Mouse (Mus musculus) gastrocnemius, postnatal 36 days (tissue): ENCODE results near the gene Bdnf. TPM values are rescaled to one million over a fixed set of nuclear protein-coding genes. Genes with fewer than 3 reads are reported as not detected.

Source experiments
- DNase-seq, 2 experiments: peaks; one replicate each; pipeline ENCODE4 v3.0.0; 2022
- intact Hi-C: fragments of 180-260 bp; cut with DNase I; formaldehyde crosslinking; loops from one replicate; pipeline ENCODE4 v1.15.1; 2025
- total RNA-seq, 2 experiments: library from RNA; stranded (reverse); gene quantifications; 2 replicates each; pipeline ENCODE4 v1.2.3; 2021

Gene Bdnf
- total RNA-seq, 2 experiments from 2014 or later, result 0.44 to 0.94 TPM

GRCm38 (mm10) chr2:109766772-109767171, 92.3 kb downstream of the Bdnf start:
- intact Hi-C loops, result no loop called here

GRCm38 (mm10) chr2:109768814-109769213, 94.3 kb downstream of the Bdnf start:
- intact Hi-C loops, result no loop called here
- DNase-seq, result no peak

More at GRCm38 (mm10) chr2:109766772-109767171, 92.3 kb downstream of the Bdnf start:
- DNase-seq, result no peak

GRCm38 (mm10) chr2:109776374-109776773, 101.9 kb downstream of the Bdnf start:
- no peak for DNase-seq
- intact Hi-C loops, result no loop called here

Other genes starting within 250 kb of the Bdnf start
- gene Lin7c, start 216.2 kb downstream of the Bdnf start, total RNA-seq, result 10 to 100 TPM; 22.5 to 27.8 TPM
- gene Lgr4, start 242.9 kb downstream of the Bdnf start, total RNA-seq, result 10 to 100 TPM; 24.7 to 24.9 TPM